Mouse (Mus musculus) heart, postnatal 25 days (tissue): ENCODE measurements around the gene Prrg2. TPM values are rescaled to one million over a fixed set of nuclear protein-coding genes. Genes with fewer than 3 reads are reported as not detected.
A peak's percentile ranks its signal among the peaks of the same experiment; 100 is the strongest.
"Not testable (repeated sequence)": the region's sequence is repeated elsewhere in the genome, so short reads cannot be mapped to it uniquely, and the experiment has no call there.

Source experiments
- DNase-seq: peaks from one replicate; pipeline ENCODE4 v3.0.0; 2022; ENCODE audit warnings: low spot score
- intact Hi-C: fragments of 180-260 bp; cut with DNase I; formaldehyde crosslinking; loops from one replicate; pipeline ENCODE4 v1.15.1; 2025
- total RNA-seq, 2 experiments: library from RNA; stranded (reverse); gene quantifications; 2 replicates each; pipeline ENCODE4 v1.2.3; 2021

Gene Prrg2
- 1 to 10 TPM; 6.8 to 7.1 TPM for total RNA-seq

DNA sequence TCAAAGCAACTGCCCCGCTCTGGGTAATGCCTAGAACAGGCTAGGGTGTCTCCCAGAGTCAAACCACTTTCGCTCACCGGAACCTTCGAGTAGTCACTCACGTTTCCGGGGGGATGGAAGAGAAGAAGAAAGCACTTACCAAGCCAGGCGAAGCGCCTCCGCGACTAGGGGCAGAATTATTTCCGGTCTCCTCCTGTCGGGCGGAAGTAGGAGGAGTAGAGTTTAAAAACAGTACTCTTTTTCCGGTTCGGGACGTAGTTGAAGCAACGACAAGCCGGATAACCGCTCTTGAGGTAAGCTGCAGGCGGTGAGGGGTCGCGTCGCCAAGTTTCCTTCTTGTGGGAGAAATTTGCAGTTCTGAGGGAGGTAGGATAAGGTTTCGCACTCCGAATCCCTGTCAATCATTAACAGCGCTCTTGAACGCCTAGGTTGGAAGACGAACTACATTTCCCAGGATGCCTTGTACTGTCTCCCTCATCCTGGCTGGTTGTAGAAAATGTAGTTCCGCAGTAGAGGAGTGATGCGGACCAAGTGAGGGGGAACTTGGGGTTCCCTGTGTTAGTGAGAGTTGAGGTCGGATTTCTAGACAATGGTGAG, at the start of gene Prrg2, which contains the start of gene Nosip:
TSS of gene Prrg2 (minus strand) at position 439 of the 597 bp plus-strand sequence.
TSS of gene Nosip (plus strand) at position 191 of the 597 bp plus-strand sequence.
- DNase-seq = peak; percentile 87
- intact Hi-C loops = no loop called here

DNA sequence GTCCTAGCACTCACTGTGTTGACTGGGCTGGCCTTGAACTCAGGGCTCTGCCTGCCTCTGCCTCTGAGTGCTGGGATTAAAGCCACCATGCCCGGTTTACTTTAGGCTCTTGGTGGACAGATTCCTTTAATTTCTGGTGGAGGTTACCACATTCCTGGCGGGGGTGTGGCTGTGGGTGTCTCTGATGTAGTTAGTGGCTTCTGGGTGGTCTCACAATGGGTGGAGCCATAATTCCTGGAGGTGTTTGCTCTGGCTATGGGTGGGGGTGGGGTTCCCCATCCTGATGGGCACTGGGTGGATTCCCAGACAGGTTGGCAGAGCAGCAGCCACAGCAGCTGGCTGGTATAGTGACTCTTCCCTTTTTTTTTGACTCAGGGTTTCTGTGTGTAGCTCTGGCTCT, 49.5 kb upstream of the Prrg2 start:
- intact Hi-C loops = no loop called here
- no peak for DNase-seq

DNA sequence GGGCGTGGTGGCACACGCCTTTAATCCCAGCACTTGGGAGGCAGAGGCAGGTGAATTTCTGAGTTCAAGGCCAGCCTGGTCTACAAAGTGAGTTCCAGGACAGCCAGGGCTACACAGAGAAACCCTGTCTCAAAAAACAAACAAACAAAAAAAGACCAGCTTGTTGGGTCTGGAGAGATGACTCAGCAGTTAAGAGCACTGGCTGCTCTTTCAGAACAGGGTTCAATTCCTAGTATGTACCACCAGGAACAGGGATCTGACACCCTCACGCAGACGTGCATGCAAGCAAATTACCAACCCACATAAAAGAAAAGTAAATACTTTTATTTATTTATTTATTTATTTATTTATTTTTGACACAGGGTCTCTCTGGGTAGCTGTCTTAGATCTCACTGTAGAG, 47.6 kb upstream of the Prrg2 start:
- intact Hi-C loops, DNase-seq: not testable (repeated sequence)

DNA sequence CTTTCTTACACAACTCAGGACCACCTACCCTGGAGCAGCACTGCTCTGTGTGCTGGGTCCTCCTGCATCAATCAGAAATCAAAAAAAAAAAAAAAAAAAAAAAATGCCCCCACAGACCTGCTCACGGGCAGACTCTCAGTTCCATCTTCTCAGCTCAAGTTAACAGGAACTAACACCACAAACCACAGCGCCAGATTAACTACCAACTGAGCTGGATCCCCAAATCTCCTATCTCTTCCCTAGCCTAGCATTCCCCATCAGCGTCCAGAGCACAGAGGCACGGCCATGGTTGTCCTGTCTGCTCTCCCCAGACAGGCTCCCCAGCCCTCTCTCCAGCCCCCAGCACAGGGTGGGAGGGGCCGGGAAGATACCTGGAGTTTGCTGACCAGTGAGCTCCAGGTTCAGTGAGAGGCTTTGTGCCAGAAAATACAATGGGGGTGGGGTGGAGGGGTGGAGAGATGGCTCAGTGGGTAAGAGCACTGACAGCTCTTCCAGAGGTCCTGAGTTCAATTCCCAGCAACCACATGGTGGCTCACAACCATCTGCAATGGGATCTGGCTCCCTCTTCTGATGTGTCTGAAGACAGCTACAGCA, 44.7 kb upstream of the Prrg2 start:
- no peak for DNase-seq
- intact Hi-C loops = no loop called here

DNA sequence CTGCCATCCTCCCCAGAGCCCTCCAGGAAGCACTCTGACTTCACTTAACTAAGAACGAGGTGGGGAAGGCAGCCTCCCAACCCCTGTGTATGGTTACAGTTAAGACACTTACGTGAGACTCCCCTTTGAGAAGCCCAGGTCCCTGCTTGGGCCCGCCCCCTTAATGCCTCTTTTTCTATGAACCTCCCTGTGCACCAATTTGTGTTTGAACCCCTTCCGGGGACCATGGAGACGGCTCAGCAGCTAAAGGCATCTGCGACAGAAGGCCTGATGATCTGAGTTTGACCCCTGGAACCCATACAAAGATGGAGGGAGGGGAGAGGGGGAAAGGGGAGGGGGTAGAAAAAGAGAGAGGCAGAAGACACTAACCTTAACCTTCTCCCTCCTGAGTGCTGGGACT, 44.0 kb upstream of the Prrg2 start:
- DNase-seq = no peak
- intact Hi-C loops = no loop called here

DNA sequence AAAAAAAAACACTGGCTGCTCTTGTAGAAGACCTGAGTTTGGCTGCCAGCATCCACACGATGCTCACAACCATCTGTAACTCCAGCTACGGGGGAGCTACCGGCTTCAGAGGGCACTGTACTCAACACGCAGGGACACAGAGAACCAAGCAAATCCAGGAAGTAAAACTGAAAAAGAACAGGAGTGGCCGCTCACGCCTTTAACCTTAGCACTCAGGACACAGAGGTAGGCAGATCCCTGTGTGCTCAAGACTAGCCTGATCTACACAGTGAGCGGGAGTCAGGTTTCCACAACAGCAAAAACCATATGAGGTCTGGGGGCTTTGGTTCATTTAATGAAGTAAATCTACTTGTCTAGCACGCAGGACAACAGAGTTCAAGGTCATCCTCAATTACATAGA, 43.0 kb upstream of the Prrg2 start:
- intact Hi-C loops = loop anchor here (2.0 kb wide), 1 partner anchor 15 kb away; no protein-coding TSS in a partner anchor
- no peak for DNase-seq

DNA sequence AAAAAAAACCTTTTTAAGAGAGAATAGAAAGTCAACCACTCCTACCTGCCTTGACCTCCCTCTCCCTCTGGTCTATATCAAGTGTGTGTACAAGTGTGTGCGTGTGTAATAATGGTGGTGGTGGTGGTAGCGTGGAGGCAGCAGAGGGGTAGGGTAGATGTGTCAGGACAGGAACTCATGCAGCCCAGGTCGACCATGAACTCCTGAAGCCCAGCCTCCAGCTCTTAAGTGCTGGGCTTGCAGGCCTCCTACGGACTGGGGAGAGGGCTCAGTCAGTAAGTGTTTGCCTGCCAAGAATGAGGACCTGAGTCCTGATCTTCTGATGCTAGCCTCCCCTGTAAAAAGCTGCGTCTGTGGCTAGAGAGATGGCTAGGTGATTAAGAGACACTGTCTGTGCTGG, 42.5 kb upstream of the Prrg2 start:
- intact Hi-C loops = loop anchor here (2.0 kb wide), 1 partner anchor 16 kb away; no protein-coding TSS in a partner anchor
- no peak for DNase-seq

DNA sequence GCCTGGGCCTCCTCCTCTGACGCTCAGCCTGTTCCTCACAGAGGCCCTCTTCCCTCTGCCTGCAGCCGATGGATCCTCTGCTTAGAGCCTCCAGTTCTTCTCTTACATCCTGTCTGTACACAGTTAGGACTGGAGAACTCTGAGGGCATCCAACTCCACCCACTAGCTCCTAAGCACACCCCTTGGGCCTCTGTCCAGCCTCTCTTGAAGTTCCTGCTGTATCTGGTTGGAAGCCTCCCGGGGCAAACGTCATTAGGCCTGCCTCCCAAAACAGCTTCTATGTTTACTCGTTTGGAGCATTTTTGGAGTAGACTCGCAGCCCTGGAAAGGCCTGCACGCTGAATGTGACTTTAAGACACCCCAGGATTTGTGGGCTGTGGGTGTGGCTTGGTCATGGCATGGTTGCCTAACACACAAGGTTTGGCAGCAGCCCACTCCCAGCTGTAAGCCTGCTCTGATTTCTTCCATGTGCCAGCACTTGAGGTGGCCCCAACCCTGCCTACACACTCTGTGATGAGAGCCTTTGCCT, 41.2 kb upstream of the Prrg2 start, which contains the start of gene Fcgrt:
TSS of gene Fcgrt (minus strand) at position 200 of the 529 bp plus-strand sequence.
- DNase-seq = peak; percentile 96
- intact Hi-C loops = loop anchor here (2.0 kb wide), 2 partner anchors 17 to 21 kb away; no protein-coding TSS in a partner anchor

DNA sequence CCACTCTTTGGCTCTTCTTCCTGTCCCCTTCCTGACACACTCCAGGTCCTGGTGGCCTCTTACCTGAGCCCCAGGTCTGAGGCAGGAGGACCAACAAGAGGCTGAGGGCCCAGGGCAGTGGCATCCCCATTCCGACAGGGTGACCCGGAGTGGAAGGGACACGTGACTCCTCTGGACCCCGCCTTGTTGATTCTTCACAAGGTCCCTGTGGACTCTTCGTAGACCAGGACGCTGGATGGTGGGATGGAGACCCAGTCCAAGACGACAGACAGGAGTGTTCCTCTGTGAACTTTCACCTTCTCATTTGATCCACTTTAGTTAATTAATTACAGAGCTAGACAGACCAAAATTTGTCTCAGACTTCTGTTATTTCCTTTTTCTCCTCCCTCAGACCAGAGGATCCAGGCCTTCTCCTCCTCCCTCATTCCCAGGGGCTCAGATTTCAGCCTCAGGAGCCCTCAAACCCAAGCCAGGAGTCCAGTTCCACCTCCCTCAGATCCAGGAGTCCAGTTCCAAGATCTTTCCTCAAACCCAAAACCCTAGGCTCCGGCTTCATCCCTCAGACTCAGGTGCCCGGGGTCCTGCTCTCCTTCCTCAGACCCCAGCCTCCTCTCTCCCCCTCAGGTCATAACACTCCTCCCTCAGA, 40.6 kb upstream of the Prrg2 start:
- intact Hi-C loops = loop anchor here (2.0 kb wide), 1 partner anchor 20 kb away; no protein-coding TSS in a partner anchor

DNA sequence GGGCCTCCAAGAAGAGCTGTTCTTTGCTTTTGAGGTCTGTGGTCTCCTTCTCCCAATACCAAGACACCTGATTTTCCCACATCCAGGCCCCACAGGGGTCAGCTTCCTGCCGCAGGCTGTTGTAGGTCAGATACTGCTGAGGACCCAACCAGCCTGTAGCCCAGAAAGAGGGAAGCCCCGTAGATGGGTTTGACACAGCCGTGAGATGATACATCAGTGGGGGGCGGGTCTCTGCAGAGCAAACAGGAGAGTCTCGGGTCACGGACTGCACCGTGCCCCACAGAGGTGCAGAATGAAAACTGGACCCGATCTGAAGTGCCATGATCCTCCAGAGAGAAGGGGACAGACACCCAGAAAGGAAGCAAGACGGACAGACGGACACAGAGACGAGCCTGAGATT, 40.0 kb upstream of the Prrg2 start:
- intact Hi-C loops = loop anchor here (2.0 kb wide), 1 partner anchor 20 kb away; no protein-coding TSS in a partner anchor
- no peak for DNase-seq

More for the DNA sequence above, 40.6 kb upstream of the Prrg2 start:
- DNase-seq = peak; percentile 39

DNA sequence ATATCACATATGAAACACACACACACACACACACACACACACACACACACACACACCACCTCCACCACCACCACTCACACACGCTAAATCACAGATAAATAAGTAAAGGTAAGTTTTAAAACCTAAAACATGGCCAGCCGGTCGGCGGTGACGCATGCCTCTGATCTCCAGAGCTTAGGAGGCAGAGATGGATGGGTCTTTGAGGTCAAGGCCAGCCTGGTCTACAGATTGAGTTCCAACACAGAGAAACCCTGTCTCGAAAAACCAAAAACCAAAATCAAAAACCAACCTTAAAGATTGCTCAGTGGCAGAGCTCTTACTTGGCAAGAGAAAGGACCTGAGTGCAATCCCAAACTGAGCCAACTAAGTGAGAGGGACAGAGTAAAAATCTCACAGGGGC, 37.6 kb upstream of the Prrg2 start:
- intact Hi-C loops = no loop called here

DNA sequence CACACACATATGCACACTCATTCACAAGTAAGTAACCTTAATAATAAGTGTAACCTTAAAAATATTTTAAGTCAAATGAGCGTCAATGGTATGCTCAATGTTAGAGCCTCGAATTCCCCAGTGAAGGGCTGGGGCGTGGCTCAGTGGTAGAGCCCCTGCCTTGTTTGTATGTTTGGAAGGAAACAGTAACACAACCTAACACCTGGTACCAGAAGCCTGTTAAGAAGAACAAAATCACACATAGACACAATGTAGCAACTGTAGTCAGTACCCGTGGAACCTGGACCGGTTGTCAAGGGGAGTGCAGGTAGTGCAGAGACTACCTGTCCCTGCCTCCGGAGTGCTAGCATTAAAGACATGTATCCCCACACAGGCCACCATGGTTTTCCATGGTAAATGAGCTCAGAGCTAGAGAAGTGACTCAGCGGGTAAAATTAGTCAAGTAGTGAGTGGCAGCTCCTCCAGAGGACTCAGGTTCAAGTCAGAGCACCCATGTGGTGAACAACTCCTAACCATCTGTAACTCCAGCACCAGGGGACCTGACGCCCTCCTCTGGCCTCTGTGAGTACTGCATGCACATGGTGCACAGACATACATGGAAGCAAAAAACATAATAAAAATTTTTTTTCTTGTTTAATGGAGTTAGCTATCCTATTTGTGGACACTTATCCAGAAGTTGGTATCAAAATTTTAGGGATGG, 36.2 kb upstream of the Prrg2 start:
- no peak for DNase-seq
- intact Hi-C loops = no loop called here

More for the DNA sequence above, 37.6 kb upstream of the Prrg2 start:
- DNase-seq = no peak

DNA sequence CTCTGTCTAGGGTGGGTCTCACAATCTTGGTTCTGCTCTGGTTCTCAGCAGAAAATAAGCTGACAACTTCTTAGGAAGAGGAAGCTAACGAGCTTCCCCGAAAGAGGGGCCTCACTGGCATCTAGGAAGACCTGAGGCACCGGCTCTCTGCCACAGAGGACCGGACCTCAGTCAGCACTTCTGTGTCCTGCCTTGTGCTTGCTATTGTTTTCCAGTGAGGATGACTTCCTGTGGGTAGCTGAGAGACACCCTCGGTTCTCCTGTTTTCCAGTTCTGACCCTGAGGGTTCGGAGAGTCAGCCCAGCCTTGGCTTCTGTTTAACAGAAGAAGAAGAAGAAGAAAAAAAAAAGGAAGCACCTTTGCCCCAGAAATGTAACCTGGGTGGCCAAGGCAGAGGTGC, 35.0 kb upstream of the Prrg2 start:
- no peak for DNase-seq
- intact Hi-C loops = no loop called here

DNA sequence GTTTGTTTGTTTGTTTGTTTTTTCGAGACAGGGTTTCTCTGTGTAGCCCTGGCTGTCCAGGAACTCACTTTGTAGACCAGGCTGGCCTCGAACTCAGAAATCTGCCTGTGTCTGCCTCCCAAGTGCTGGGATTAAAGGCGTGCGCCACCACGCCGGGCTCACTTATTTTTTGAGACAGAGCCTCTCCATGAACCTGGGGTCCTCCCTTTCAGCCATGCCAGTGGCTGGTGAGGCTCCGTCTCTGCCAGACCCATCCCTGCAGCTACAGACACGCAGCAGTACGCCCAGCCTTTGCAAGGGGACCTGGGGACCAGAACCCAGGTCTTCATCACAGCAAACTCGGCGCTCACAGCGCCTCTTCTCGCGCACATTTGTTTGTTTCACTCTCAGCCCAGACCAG, 33.5 kb upstream of the Prrg2 start:
- intact Hi-C loops, DNase-seq: not testable (repeated sequence)

DNA sequence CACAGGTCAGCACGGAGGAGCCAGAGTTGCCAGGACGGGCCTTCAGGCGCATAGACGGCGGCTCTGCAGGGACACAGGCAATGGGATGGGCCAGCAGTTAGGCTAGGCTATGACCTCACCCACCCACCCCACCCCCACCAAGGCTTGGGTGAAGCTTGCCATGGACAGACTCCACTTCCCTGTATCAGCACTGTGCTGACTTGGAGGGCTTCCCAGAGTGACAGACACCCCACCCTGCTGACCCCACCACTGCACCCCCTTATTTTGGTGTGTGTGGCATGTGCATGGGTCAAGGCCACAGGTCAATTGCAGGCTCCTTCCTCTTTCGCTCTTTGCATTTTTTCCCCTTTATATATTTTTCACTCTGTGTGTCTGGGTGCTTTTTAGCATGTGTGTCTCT, 32.9 kb upstream of the Prrg2 start:
- DNase-seq = no peak
- intact Hi-C loops = no loop called here

DNA sequence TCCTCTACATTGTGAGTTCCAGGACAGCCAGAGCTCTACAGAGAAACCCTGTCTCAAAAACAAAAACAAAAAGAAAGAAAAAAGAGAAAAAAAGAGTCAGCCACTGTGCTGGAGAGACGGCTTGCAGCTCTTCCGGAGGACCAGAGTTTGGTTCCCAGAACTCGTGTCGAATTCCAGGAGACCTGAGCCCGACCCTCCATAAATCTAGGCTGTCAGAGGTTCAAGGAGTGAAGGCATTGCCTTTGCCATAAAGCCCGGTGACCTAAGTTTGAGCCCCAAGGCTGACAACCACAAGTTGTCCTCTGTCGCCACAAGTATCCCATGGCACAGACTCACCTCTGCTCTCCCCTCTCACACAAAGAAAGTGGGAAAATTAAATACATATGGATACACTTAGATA, 31.6 kb upstream of the Prrg2 start:
- intact Hi-C loops = no loop called here
- DNase-seq = no peak

DNA sequence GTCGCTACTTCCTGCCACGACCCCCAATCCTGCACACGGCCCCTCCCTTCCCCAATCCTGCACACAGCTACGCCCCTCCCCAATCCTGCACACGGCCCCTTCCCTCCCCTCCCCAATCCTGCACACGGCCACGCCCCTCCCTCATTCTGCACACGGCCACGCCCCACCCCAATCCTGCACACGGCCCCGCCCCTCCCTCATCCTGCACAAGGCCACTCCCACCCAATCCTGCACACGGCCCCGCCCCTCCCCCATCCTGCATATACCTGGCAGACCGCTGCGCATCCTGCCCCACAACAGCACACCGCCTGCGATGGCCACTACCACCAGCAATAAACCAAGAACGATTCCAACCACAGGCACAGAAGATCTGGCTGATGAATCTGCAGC, 31.0 kb upstream of the Prrg2 start:
- DNase-seq = no peak
- intact Hi-C loops = no loop called here

DNA sequence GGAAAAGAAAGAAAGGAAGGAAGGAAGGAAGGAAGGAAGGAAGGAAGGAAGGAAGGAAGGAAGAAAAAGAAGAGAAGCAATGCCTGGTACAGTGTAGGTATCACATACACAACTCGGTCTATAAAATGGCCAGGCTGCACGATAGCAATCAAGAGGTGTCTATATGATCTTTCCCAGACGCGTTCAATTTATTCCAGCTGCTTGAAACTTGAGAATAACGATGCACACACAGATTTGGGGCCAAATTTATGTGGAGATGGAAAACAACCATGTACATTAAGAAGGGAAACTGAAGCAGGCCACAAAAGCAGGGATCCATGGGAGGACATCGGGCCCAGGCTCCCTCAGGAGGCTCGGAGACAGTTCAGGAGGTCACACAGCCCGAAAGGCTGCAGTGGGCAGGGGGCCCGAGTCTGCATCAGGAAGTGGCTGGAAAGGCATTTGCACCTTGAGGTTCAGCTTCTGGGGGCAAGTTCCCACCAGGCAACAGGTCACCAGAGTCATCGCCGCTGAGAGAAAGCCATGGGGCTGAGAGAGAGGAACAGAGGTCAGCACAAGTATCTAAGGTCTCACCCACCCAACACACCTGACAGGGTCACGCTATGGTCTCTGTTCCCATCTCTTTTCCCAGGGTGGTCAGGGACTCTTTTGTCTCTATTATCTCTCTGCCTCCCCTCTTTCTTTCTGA, 30.5 kb upstream of the Prrg2 start:
- no peak for DNase-seq
- intact Hi-C loops = no loop called here

DNA sequence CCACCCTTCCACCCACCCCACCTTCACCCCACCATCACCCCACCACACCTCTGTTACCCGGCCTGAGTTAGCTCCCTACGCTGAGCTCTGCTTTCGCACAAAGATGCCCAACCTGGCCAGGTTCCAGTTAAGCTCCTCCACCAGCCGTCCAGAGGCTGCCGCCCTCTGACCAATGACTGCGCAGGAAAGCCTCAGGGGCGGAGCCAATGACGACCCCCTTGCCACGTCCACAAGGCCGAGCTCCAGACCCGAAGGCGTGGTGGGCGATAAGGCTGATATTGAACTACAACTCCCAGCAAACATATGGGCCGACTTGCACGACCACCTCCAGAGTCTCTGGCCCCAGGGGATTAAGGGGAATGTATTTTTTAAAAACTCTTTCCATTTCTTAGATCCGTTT, 29.6 kb upstream of the Prrg2 start, which contains the start of gene Rcn3:
TSS of gene Rcn3 (minus strand) at position 174 of the 400 bp plus-strand sequence.
- DNase-seq = peak; percentile 88
- intact Hi-C loops = no loop called here
